Mouse (Mus musculus) monocyte, adult 5-6 weeks (primary cell): Measurements from ENCODE around the gene Mknk2. TPM values are rescaled to one million over a fixed set of nuclear protein-coding genes. Genes with fewer than 3 reads are reported as not detected.

Source experiments
- ATAC-seq: fragments of 153-309, 156-312 bp; replicated peaks from 2 replicates; pipeline ENCODE4 v1.8.0; 2017; ENCODE audit warnings: mild to moderate bottlenecking; ENCODE audit not compliant: low TSS enrichment, insufficient number of reproducible peaks, severe bottlenecking, poor library complexity, low FRiP score
- total RNA-seq: library from RNA; stranded (forward); fragments of 200-1000, 200-491, 200-594 nt; gene quantifications from 3 replicates; pipeline ENCODE4 v1.2.3, GENCODE M21; 2017

The Mknk2 gene
- total RNA-seq, 1 experiment from 2014 or later = 94.0 TPM

GRCm38 (mm10) chr10:80694159-80694938 is 16.4 kb upstream of the Mknk2 start:
- no peak for ATAC-seq

- no peak for ATAC-seq
Observed at GRCm38 (mm10) chr10:80693401-80694045, 15.6 kb upstream of the Mknk2 start.

DNA sequence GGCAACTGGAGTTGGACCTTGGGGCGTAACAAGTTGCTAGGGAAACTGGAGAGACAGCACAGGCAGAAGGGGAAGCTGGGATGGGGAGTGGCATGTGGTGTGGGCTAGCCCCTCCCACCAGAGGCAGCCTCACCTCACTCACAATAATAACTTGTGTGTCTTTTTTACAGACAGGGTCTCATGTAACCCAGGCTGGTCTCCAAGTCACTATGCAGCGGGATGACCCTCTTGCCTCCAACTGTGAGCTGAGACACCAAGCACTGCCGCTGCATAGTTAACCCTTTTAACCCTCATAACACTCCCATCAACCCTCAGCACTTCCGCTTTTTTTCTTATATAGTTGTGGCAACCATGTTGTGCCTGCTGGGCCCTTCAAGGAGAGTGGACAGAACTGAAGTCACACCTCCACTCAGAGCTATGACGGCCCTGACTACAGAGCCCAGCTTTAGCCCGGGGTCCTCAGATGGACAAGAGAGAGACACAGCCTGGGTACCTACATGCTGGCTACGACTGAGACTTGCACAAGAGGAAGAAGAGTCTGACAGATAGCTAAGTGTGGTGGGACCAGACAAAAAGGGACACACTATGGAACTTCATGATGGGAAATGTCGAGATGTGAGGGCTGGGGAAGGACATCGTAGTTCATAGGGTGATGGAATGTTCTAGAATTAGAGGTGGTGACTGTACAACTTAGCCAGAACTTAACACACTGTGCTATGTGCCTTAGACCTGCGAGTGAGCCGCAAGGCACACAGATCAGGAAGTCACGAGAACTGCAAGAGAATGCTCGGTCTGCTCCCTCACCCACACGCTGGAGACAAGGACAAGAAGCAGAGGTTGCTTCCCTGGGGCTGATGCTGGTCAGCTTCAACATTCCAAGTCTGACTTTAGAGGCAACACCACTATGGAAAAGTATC is 14.6 kb upstream of the Mknk2 start:
- ATAC-seq = peak; percentile 41

DNA sequence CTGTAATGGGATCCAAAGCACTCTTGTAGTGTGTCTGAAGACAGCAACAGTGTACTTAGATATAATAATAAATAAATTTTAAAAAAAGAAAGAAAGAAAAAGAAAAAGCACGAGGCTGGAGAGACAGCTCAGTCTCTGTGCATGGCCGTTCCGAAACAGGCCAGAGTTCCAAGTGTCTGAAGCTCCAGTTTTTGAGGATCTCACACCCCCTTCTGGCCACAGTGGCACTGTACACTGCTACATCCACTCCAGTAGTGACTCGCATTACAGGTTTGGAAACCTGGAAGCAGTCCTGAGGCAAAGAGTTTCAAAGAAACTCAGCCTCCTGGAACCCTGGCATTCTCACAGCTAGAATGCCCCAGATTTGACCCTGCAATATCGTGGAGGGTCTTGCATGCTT is 9.9 kb upstream of the Mknk2 start:
- no peak for ATAC-seq

DNA sequence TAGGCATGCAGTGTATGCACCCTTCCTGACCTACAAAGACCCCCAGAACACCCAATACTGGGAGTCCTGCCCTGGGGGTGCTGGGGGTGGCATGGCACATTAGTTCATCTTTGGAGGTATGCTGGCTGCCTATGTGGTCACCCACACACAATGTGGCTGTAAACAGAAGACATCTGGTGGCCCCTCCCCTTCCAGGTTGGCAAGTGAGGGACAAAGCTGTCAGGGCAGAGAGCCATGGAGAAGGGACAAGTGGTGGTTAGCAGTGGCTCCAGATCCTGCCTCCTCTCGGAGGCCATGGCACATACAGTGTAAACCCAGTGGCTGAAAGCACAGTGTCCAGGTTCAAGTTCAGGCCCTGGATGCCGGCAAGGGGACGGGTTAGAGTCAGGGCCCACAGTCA is 8.7 kb upstream of the Mknk2 start:
- no peak for ATAC-seq

GRCm38 (mm10) chr10:80684984-80685383 is 7.1 kb upstream of the Mknk2 start:
- ATAC-seq = no peak

GRCm38 (mm10) chr10:80684214-80684613 is 6.3 kb upstream of the Mknk2 start:
- ATAC-seq = peak; percentile 74

DNA sequence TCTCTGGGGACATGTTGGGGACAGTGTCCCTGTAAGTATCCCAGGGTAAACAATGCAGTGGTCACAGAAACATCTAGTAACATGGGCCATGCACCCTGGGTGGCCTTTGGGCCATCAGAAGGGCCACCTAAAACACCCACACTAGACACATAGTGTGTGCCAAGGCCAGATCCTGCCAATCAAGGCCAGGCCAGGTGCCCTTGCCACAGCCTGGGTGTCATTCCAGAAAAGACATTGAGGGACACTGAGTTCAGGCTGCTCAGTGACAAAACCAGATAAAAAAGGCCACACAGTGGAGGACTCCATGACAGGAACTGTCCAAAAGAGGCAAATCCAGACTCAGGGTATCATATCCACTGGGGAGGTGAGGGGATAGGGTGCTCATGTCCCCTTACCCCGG is 5.7 kb upstream of the Mknk2 start:
- no peak for ATAC-seq

DNA sequence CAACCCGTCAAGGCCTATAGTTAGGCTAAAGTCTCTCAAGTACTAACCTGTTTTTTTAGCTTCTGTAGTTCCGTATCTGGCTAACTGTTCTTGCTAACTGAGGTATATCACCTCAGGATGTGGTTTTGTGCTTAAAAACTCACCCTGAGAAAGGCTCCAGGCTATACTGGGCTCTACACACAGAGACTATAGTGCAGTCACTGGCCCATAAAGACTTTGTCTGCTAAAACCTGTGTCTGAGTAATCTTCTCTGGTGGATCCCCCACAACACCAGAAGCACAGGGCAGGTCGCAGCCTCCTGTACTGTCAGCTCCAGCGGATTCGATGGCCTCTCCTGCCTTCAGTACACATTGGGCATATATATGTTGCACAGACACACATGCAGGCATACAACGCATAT is 4.1 kb upstream of the Mknk2 start:
- no peak for ATAC-seq

DNA sequence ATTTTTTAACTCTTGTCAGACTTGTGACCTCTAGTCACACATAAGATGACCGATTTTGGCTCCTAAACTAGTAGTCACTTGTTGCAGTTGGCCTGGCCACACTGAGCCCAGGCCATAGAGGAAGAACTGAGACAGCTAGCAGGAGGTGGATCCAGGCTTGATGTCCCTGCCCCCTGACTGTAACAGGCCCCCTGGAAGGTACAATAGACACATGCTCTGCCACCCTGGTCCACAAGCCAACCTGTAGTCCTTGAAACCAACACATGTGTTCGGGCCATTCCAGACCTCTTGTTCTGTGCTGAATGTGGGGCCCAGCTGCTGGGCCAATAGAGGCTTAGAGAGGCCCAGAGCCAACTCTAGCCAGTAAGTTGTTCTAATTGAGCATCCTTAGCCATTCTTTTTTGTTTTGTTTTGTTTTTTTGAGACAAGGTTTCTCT is 2.4 kb upstream of the Mknk2 start:
- ATAC-seq = no peak

- ATAC-seq = no peak
Observed at GRCm38 (mm10) chr10:80679556-80680259, 1.8 kb upstream of the Mknk2 start.

GRCm38 (mm10) chr10:80678601-80679377 is 877 bp upstream of the Mknk2 start:
- no peak for ATAC-seq

DNA sequence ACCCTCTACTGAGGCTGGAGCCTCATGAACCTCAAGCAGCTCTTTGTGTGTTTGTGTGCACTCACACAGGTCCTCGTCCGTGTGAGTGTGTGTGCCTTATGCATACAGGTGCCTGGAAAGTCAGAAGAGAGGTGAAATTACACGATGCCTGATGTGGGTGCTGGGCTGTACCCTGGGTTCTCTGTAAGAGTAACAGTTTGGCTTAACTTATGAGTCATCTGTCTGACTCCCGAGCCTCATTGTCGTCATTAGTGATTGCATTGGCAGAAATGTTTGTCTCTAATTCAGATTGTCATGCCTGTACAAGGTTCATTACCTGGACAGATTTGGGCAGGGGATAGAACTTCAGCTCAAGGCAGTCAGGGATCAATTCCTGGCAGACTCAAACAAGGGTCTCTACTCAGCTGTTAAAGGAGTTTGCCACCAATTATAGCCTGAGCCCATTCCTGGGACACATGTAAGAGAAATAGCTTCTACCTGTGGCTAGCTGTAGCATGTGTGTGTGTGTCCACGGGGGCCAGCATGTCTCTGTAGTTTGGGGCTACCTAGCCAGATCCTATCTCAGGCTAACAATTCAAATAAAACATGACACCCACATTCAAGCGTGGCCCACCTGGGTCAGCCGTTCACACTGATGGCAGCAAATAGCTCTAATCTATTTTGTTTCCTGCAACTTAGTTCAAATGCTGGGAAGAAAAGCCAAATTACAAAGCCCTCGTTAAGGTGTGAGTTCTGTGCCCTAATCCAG is 610 bp downstream of the Mknk2 start:
- peak; percentile 7 for ATAC-seq

DNA sequence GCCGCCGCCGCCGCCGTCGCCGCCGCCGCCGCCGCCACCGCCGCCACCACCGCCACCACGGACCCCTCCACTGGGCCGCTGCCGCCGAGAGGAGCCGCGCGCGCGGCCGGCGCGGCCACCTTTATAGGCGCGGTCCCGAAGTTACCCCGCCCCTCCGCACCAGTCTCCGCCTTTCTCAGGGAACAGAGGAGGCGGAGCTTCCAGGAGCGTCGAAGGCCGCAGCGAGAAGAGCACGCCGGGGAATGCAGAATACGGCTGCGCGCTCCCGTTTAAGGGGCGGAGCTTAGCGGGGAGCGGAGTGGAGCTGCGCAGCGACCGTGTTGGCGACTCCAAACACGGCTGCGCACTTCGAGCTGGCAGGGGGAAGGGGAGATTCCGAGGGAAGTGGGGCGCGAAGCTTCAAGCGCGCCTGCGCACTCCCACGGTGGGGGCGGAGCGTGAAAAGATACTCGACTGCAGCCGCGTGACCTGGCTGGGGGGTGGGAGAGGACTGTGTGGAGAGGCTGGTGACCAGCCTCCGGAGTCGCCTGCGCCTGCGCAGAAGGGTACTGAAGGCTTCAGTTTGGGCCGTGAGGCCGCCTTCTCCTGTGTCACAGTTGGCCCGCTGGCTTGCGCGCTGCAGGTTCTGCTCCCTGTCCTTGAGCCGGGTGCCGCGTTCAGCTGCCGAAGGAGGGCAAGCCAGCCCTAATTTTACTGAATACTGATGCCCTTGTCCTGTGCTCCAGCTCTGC is 1.5 kb downstream of the Mknk2 start:
- ATAC-seq = peak; percentile 63

GRCm38 (mm10) chr10:80675405-80676197 is 2.3 kb downstream of the Mknk2 start:
- no peak for ATAC-seq

DNA sequence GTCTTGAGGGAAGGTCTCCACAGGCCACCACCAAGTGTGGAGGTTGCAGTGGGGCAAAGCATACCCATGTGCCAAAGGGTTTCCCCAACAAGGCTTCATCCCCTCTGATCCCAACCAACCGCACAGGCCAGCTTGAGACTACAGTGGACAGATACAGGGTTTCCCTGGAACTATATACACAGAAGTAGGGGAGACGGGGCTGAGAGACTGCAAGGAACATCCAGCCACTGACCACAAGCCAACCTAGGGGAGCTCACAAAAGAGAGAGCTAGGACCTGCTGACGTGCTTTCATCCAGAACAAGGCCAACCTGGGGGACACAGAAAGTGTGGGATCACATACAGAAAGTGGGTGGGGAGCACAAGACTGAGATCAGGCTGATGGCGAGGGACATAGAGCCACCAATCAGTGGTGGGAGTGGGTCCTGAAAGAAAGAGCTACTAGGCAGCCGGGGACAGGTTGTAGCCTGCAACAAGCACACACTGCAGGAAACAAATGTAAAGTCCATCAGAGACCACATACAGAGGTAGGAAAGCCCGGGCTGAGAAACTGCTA is 3.0 kb downstream of the Mknk2 start:
- no peak for ATAC-seq
